Mouse (Mus musculus) hindbrain, postnatal 0 days (tissue): ENCODE data around the gene Hapln1. TPM values are rescaled to one million over a fixed set of nuclear protein-coding genes. Genes with fewer than 3 reads are reported as not detected.
A peak's percentile ranks its signal among the peaks of the same experiment; 100 is the strongest.

ENCODE experiments used
- ATAC-seq: fragments of 200-750 bp; cut with Nextera tagmentation; 2 replicates; pipeline ENCODE4 v1.8.0; 2017; ENCODE audit warnings: mild to moderate bottlenecking, moderate TSS enrichment, moderate library complexity
- DNase-seq: peaks from one replicate; pipeline ENCODE4 v3.0.0-alpha.2; 2015; ENCODE audit warnings: low spot score
- H3K27ac ChIP-seq: fragments of 300-500 bp; sonication (generic); 2 replicates; pipeline ENCODE4 v1.5.1; 2014; ENCODE audit warnings: mild to moderate bottlenecking
- H3K27me3 ChIP-seq: fragments of 300-500 bp; sonication (generic); 2 replicates; pipeline ENCODE4 v1.6.1; 2014; ENCODE audit warnings: low read length, mixed read lengths; ENCODE audit not compliant: insufficient read depth
- H3K36me3 ChIP-seq: fragments of 300-500 bp; sonication (generic); 2 replicates; pipeline ENCODE4 v1.6.1; 2014; ENCODE audit warnings: low read length, mixed read lengths; ENCODE audit not compliant: insufficient read depth
- H3K4me1 ChIP-seq: fragments of 300-500 bp; sonication (generic); 2 replicates; pipeline ENCODE4 v1.6.1; 2014; ENCODE audit warnings: antibody characterized with exemption, low read length, mixed read lengths; ENCODE audit not compliant: insufficient read depth
- H3K4me2 ChIP-seq: fragments of 300-500 bp; sonication (generic); 2 replicates; pipeline ENCODE4 v1.6.1; 2014; ENCODE audit warnings: low read depth, mild to moderate bottlenecking, low read length, moderate library complexity, mixed read lengths
- H3K4me3 ChIP-seq: fragments of 300-500 bp; sonication (generic); 2 replicates; pipeline ENCODE4 v1.5.1; 2014; ENCODE audit warnings: low read length
- H3K9ac ChIP-seq: fragments of 300-500 bp; sonication (generic); replicated peaks from 2 replicates; pipeline ENCODE4 v1.6.1; 2014; ENCODE audit warnings: mild to moderate bottlenecking, low read length, moderate library complexity, mixed read lengths
- H3K9me3 ChIP-seq: fragments of 300-500 bp; sonication (generic); 2 replicates; pipeline ENCODE4 v1.6.1; 2016; ENCODE audit warnings: low read length, mixed read lengths
- CTCF ChIP-seq: IDR thresholded peaks from 2 replicates; pipeline ENCODE4 v1.5.1; 2016; ENCODE audit warnings: antibody characterized with exemption, control low read depth, low read depth
- WGBS: fragments of 180-500 bp; shearing (Covaris S2); extraction: QIAGEN DNeasy Blood & Tissue Kit; methylation state at CpG from one replicate; pipeline ENCODE4 v1.1.7; 2014; 5-methylcytosine and 5-hydroxymethylcytosine counted together
- polyA plus RNA-seq: library from polyadenylated mRNA; unstranded; fragments of >200 nt; fragmentation: Nextera tagmentation; extraction: Ambion mirVana; gene quantifications from 2 replicates; pipeline ENCODE4 v1.2.1, GENCODE M21; 2015
- total RNA-seq: library from RNA; depleted of rRNA; stranded (reverse); fragments of >200 nt; gene quantifications from 2 replicates; pipeline ENCODE4 v1.2.3, GENCODE M21; 2014

The Hapln1 gene
- total and polyA plus RNA-seq, 2 experiments from 2014 or later, result 2.1 to 3.0 TPM

DNA sequence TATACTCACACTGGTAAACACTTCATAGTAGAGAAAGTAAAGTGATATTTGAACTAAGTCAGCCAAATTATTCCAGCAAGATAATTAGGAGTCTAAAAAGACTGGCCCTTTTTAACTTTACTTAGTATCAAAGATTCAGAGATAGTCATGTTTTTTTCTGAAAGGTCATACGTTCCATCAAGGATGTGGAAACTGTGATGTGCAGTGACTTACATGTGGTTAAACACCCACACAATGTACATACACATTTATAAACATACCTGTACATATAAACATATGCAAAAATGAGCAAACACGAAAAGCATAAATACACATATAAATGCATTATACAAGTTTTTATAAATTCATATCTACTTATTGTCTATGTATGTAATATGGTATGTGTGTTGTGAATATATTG, 9.2 kb upstream of the Hapln1 start:
- Histone ChIP-seq H3K4me3 (no peak overlapping the region), H3K4me2 (no peak overlapping the region), H3K36me3 (no peaks in the 10 kb centered on the region), H3K9me3 (no peaks in the 10 kb centered on the region), H3K27me3 (no peaks in the 10 kb centered on the region), H3K9ac (no peak overlapping the region), H3K4me1 (no peaks in the 10 kb centered on the region), H3K27ac (no peak overlapping the region)
- WGBS, result 97% methylated on average over 2 of the region's 2 CpGs
- TF ChIP-seq CTCF, result no peak
- DNase-seq (no peak), ATAC-seq (no peak)

DNA sequence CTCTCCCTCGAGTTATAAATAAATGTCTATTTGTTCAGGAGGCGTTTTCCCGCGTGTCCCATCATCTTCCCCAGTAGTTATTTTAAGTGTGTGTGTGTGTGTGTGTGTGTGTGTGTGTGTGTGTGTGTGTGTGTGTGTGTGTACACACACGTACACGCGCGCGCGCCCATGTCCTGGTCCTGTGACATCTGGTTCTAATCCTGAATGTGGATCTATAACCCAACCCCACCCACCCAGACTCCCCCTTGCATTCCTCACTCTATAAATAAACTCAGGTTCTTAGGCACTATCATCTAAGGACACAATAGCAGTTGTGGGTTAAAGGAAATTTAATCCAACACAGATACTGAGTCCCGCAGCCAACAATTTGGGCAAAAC, 280 bp downstream of the Hapln1 start:
- H3K36me3 ChIP-seq, result no peaks in the 10 kb centered on the region
- ATAC-seq, result no peak
- peak overlapping the region; percentile 44 for H3K4me3 ChIP-seq
- peak overlapping the region; percentile 88 for H3K4me2 ChIP-seq
- H3K9me3 ChIP-seq, result no peaks in the 10 kb centered on the region
- H3K27ac ChIP-seq, result no peak overlapping the region
- H3K9ac ChIP-seq, result no peak overlapping the region
- H3K27me3 ChIP-seq, result no peaks in the 10 kb centered on the region
- no peaks in the 10 kb centered on the region for H3K4me1 ChIP-seq
- WGBS, result 55% methylated on average over 11 of the region's 11 CpGs
- TF ChIP-seq CTCF, result no peak
- no peak for DNase-seq

DNA sequence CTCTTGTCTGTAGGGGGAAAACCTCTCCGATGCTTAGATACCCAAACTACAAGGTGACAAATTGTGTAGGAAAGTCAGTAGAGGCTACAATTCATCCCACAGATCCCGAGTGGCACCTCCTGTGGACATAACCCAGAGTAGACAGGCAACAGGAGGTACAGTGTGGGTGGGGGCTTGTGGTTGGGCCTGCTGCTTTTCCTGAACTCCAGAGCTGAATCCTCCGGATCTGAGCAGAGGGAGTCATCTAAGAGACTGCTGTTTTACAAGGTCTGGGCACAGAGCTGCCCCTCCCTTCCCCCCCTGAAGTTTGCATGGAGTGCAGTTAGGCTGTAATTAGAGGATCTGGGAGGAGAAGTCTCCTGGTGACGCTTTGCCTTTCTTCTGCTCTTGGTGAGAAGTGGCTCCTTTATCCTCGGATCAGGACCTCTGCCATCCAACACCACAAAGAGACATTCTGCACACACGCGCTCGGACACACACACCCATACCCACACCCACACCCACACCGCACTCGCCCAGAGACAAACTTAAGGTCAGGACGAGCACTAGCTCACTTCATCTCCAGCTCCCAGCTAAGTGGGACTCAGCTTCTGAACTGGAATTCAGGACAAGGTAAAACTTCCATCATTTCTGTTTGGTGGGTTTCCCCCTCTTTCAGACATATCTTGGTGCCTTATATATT, 846 bp downstream of the Hapln1 start:
- TF ChIP-seq CTCF, result no peak
- Histone ChIP-seq H3K27ac (no peak overlapping the region), H3K9ac (no peak overlapping the region), H3K27me3 (no peaks in the 10 kb centered on the region), H3K9me3 (no peaks in the 10 kb centered on the region), H3K4me2 (no peak overlapping the region), H3K4me1 (no peaks in the 10 kb centered on the region), H3K4me3 (no peak overlapping the region), H3K36me3 (no peaks in the 10 kb centered on the region)
- ATAC-seq, result no peak; the same call in 1 of the 2 replicates
- DNase-seq, result no peak
- WGBS, result 51% methylated on average over 11 of the region's 11 CpGs

DNA sequence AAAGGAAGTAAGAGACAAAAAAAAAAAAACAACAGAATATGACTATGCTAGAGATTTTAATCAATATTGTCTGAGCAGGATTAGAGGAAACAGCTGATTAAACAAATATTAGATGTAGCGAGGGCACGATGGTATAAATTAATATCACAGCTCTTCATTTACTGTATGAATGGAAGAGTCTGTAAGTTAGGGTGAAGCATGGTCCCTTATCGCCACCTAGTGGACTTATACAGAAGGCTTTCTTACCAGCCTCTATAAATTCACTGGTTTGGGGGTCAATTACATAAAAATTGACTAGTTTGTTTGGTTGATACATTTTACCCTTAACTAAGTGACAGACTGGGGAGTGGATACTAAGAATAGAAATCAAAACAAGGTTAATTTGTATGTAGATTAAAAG, 3.4 kb downstream of the Hapln1 start:
- ATAC-seq (peak; percentile 39; the same call in 1 of the 2 replicates), DNase-seq (peak; percentile 89)
- Histone ChIP-seq H3K9me3 (no peaks in the 10 kb centered on the region), H3K4me2 (no peak overlapping the region), H3K27ac (no peak overlapping the region), H3K36me3 (no peaks in the 10 kb centered on the region), H3K4me1 (no peaks in the 10 kb centered on the region), H3K27me3 (no peaks in the 10 kb centered on the region), H3K4me3 (no peak overlapping the region), H3K9ac (no peak overlapping the region)
- peak; percentile 93 for TF ChIP-seq CTCF
- WGBS, result 2% methylated on average over 3 of the region's 3 CpGs

DNA sequence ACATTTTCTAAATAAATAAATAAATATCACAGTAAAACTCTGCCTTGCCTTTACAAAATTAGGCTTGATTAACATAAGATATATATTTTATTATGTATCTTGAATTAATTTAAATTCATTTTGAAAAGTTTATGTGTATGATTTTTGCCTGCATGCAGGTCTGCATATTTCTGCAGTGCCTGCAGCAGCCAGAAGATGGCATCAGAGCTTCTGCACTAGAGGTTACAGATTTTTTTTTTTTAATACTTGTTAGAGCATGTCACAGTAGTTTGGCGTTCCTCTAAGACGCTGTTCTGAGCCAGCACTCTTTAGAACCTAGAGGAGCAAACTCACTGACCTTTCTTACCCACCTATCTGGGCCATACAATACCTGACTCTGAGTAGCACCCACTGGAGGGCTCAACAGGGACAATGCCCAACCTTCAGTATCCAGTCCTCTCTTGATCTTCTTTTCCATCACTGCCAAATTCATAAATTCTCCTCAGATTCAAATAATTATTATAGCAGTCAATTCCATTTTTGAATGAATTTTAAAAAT, 8.7 kb downstream of the Hapln1 start:
- no peak overlapping the region for H3K9ac ChIP-seq
- no peaks in the 10 kb centered on the region for H3K9me3 ChIP-seq
- no peaks in the 10 kb centered on the region for H3K36me3 ChIP-seq
- H3K27me3 ChIP-seq, result no peaks in the 10 kb centered on the region
- peak; percentile 76 for TF ChIP-seq CTCF
- 14% methylated on average over 2 of the region's 2 CpGs for WGBS
- no peak overlapping the region for H3K4me3 ChIP-seq
- no peak overlapping the region for H3K27ac ChIP-seq
- peak; percentile 64 for DNase-seq
- no peak overlapping the region for H3K4me2 ChIP-seq
- ATAC-seq, result no peak
- no peaks in the 10 kb centered on the region for H3K4me1 ChIP-seq

DNA sequence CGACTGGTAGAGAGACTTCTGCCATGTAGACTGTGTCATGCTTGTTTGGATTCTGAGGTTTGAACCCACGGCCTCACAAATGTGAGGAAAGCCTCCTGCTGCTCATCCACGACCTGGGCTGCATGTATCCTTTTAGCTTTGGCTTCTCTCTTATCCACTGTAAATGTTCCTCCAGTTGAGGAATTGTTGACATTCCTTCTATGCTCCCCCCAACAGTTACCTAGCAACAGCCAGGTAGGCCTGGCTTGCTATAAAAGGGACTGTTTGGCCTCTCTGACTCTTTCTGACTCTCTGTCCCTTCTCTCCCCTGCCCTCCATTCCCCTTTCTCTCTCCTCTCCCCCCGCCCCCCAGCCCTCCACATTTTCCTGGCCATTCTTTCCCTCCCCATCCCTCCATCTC, 9.9 kb downstream of the Hapln1 start:
- Histone ChIP-seq H3K4me3 (no peak overlapping the region), H3K27me3 (no peaks in the 10 kb centered on the region), H3K9me3 (no peaks in the 10 kb centered on the region), H3K9ac (no peak overlapping the region), H3K4me2 (no peak overlapping the region), H3K27ac (no peak overlapping the region), H3K4me1 (no peaks in the 10 kb centered on the region), H3K36me3 (no peaks in the 10 kb centered on the region)
- TF ChIP-seq CTCF, result no peak
- 39% methylated on average over 4 of the region's 4 CpGs for WGBS
- DNase-seq, result no peak
- ATAC-seq, result no peak

DNA sequence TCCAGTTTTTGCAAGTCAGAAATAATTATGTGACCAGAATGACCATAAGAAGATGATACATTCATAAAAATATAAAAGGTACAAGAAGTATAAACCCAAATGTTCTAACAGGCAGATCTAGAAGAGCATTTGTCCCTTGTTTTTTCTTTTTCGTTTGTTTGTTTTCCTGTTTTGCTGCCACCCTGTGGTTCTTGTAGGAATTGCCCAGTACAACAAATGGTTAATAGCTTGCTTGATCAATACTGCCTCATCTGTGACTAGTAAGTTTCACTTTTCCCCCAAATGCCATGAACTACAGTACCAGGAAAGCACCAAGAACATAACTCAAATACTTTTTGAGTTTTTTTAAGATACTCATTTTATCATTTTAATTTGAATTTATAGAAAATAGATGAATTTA, 11.9 kb downstream of the Hapln1 start:
- Histone ChIP-seq H3K4me1 (no peaks in the 10 kb centered on the region), H3K27ac (no peak overlapping the region), H3K4me3 (no peak overlapping the region), H3K27me3 (no peaks in the 10 kb centered on the region), H3K36me3 (no peaks in the 10 kb centered on the region), H3K4me2 (no peak overlapping the region), H3K9ac (no peak overlapping the region), H3K9me3 (no peaks in the 10 kb centered on the region)
- DNase-seq, result peak; percentile 52
- no peak for ATAC-seq
- WGBS, result 2% methylated on average over 1 of the region's 1 CpGs
- TF ChIP-seq CTCF, result peak; percentile 79
